Mouse (Mus musculus) cortical plate, adult 2 months (tissue): ENCODE measurements around the gene Dynlt1b.
"Not testable (repeated sequence)": the region's sequence is repeated elsewhere in the genome, so short reads cannot be mapped to it uniquely, and the experiment has no call there.

ENCODE experiments used
- CTCF ChIP-seq: fragments of 200-500 bp; IDR thresholded peaks from 2 replicates; pipeline ENCODE4 v1.5.1; 2011; ENCODE audit warnings: mild to moderate bottlenecking, control low read depth, low read length; ENCODE audit not compliant: insufficient read depth; ENCODE audit errors: extremely low read depth
- POLR2A ChIP-seq: fragments of 200-500 bp; IDR thresholded peaks from 2 replicates; pipeline ENCODE4 v1.6.1; 2011; ENCODE audit warnings: mild to moderate bottlenecking, low read length, control low read depth; ENCODE audit not compliant: insufficient read depth; ENCODE audit errors: extremely low read depth

DNA sequence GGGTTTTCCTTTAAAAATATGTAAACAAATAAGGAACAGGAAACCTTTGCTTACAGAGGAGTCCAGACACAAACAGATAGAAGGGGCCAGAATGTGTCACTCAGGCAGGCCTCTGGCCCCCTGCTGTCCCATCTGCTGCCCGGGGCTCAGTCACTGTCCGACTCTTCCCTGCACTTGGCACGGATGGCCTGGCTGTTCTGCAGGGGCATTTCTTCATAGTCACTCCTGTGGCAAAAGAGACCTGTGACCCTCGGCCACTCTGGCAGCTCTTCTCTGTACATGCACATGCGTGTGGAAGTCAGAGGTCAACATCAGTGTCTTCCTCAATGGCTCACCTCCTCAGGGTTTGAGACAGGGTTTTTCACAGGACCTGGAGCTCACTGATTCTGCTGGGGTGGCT lies 11.3 kb downstream of the Dynlt1b start:
- TF ChIP-seq CTCF, POLR2A: not testable (repeated sequence)
